Mouse (Mus musculus) midbrain, embryonic 11.5 days (tissue): ENCODE data around the gene N4bp3. TPM values are rescaled to one million over a fixed set of nuclear protein-coding genes. Genes with fewer than 3 reads are reported as not detected.

ENCODE experiments used
- ATAC-seq: fragments of 200-750 bp; cut with Nextera tagmentation; 2 replicates; pipeline ENCODE4 v1.8.0; 2017; ENCODE audit warnings: moderate TSS enrichment, moderate library complexity; ENCODE audit not compliant: low FRiP score
- DNase-seq: peaks from one replicate; pipeline ENCODE4 v3.0.0; 2015; ENCODE audit warnings: low spot score; ENCODE audit errors: missing footprints
- H3K27ac ChIP-seq: fragments of 300-500 bp; sonication (generic); 2 replicates; pipeline ENCODE4 v1.5.1; 2014; ENCODE audit warnings: low read depth, low read length
- H3K27me3 ChIP-seq: fragments of 300-500 bp; sonication (generic); 2 replicates; pipeline ENCODE4 v1.6.1; 2014; ENCODE audit warnings: mild to moderate bottlenecking, low read length, moderate library complexity, mixed read lengths; ENCODE audit not compliant: control insufficient read depth, insufficient read depth
- H3K36me3 ChIP-seq: fragments of 300-500 bp; sonication (generic); 2 replicates; pipeline ENCODE4 v1.6.1; 2014; ENCODE audit warnings: mild to moderate bottlenecking, low read length, moderate library complexity, mixed read lengths; ENCODE audit not compliant: control insufficient read depth, insufficient read depth
- H3K4me1 ChIP-seq: fragments of 300-500 bp; sonication (generic); 2 replicates; pipeline ENCODE4 v1.6.1; 2014; ENCODE audit warnings: low read length; ENCODE audit not compliant: control insufficient read depth, insufficient read depth
- H3K4me2 ChIP-seq: fragments of 300-500 bp; sonication (generic); 2 replicates; pipeline ENCODE4 v1.6.1; 2014; ENCODE audit warnings: mild to moderate bottlenecking, moderate library complexity
- H3K4me3 ChIP-seq: fragments of 300-500 bp; sonication (generic); 2 replicates; pipeline ENCODE4 v1.5.1; 2014; ENCODE audit warnings: low read depth, low read length
- H3K9ac ChIP-seq: fragments of 300-500 bp; sonication (generic); 2 replicates; pipeline ENCODE4 v1.6.1; 2014; ENCODE audit warnings: low read length
- H3K9me3 ChIP-seq: fragments of 300-500 bp; sonication (generic); 2 replicates; pipeline ENCODE4 v1.6.1; 2016; ENCODE audit warnings: low read length; ENCODE audit not compliant: control insufficient read depth
- WGBS: fragments of 180-500 bp; shearing (Covaris S2); extraction: QIAGEN DNeasy Blood & Tissue Kit; methylation state at CpG from one replicate; pipeline ENCODE4 v1.1.7; 2014; 5-methylcytosine and 5-hydroxymethylcytosine counted together
- polyA plus RNA-seq: library from polyadenylated mRNA; unstranded; fragments of >200 nt; fragmentation: Nextera tagmentation; extraction: Ambion mirVana; gene quantifications from 2 replicates; pipeline ENCODE4 v1.2.1, GENCODE M21; 2014

The N4bp3 gene
- polyA plus RNA-seq, 1 experiment from 2014 or later: 9.2 TPM

DNA sequence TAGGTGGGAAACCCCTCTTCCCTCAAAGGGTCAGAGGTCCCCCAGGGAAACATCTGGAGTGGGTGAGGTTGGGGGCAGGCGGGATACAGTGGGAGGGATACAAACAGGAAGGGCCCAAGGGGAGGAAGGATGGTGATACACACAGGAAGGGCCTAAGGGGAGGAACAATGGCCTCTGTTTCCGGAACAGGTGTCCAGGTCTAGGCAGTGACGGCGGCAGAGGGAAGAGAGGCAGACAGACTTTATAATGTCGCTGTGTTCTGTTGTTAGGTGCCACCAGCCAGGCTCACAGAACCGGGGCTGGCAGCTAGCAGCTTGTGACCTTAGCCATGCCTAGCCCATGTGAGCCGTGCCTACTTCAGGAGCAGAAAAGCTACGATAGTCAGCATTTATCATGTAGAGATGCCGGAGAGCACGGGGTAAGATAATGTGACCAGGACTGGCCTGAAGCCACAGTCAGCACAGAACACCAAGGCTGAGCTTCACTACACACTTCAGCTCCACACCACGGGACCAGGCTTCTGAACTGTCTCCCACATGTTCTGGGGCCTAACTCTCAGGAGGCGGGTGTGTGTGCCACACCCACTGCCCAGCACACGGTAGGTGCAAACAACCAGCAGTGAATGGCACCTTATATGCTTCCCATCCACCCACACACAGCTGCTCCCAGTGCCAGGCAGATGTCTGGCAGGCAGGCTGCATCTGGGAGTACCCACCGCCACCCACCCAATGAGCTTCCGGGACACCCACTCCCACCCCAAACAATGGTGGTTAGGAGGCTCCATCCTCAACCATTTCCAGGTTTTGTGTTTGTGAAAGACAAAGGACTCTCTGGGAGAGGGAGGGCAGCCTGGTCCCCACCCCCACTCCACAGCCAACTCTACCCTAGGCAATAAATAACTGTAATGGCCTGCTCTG is 3.6 kb downstream of the N4bp3 start:
- Histone ChIP-seq H3K9ac (no peak overlapping the region), H3K36me3 (no peaks in the 10 kb centered on the region), H3K27ac (no peak overlapping the region), H3K4me1 (peaks cover 34% of the 10 kb centered on the region), H3K4me2 (no peak overlapping the region), H3K9me3 (no peaks in the 10 kb centered on the region), H3K4me3 (no peak overlapping the region), H3K27me3 (peaks cover 10% of the 10 kb centered on the region)
- DNase-seq: no peak
- no peak for ATAC-seq
- 85% methylated on average over 15 of the region's 15 CpGs for WGBS

GRCm38 (mm10) chr11:51646245-51646644 is 4.4 kb downstream of the N4bp3 start:
- Histone ChIP-seq H3K27ac (no peak overlapping the region), H3K27me3 (peaks cover 10% of the 10 kb centered on the region), H3K9ac (no peak overlapping the region), H3K4me2 (no peak overlapping the region), H3K36me3 (no peaks in the 10 kb centered on the region), H3K4me3 (no peak overlapping the region), H3K4me1 (peaks cover 34% of the 10 kb centered on the region), H3K9me3 (no peaks in the 10 kb centered on the region)
- no peak for ATAC-seq
- DNase-seq: no peak
- 87% methylated on average over 7 of the region's 7 CpGs for WGBS

DNA sequence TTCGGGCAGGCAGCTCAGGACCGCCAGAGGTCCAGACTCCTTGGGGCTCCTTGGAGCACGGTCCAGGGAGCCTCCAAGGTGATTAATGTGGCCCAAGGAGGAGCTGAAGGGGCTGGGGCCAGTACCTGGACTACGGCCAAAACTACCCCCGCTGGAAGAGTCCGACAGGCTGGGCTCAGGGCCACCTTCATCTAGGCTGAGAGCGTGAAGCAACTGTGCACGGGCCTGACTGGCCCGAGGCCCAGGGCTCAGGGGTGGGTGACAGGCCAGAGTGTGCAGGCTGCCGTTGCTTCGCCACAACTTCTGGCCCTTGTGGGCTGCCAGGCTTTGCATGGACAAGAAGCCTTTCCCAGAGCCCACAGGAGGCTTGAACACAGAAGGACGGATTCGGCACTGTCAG is 5.3 kb downstream of the N4bp3 start:
- 94% methylated on average over 13 of the region's 13 CpGs for WGBS

DNA sequence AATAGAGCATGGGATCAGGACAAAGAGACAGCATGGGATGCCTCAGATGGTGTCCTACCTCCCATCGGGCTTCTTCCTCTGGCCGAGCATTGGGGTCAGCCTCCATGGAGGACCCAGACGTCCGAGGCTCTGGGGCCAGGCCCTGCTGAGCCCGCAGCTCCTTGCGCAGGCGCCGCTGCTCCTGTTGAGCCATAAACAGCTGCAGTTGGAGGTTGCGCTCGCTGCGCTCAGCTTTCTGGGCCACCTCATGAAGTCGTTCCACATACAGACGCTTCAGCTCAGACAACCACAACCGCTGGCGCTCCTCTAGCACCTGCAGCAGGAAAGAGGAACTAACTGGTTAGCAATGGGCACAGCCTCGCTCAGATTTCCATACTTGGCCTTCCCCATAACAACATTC is 6.4 kb downstream of the N4bp3 start:
- Histone ChIP-seq H3K4me3 (no peak overlapping the region), H3K9ac (no peak overlapping the region), H3K9me3 (no peaks in the 10 kb centered on the region), H3K4me2 (no peak overlapping the region), H3K36me3 (no peaks in the 10 kb centered on the region), H3K27ac (no peak overlapping the region), H3K27me3 (no peaks in the 10 kb centered on the region), H3K4me1 (peaks cover 17% of the 10 kb centered on the region)
- DNase-seq: no peak
- ATAC-seq: no peak
- WGBS: 69% methylated on average over 16 of the region's 16 CpGs

More for the DNA sequence above, 5.3 kb downstream of the N4bp3 start:
- H3K27me3 ChIP-seq: peaks cover 6% of the 10 kb centered on the region
- ATAC-seq (no peak), DNase-seq (no peak)
- H3K9ac ChIP-seq: no peak overlapping the region
- H3K9me3 ChIP-seq: no peaks in the 10 kb centered on the region
- H3K27ac ChIP-seq: no peak overlapping the region
- no peaks in the 10 kb centered on the region for H3K36me3 ChIP-seq
- H3K4me2 ChIP-seq: no peak overlapping the region
- no peak overlapping the region for H3K4me3 ChIP-seq
- H3K4me1 ChIP-seq: peaks cover 28% of the 10 kb centered on the region

DNA sequence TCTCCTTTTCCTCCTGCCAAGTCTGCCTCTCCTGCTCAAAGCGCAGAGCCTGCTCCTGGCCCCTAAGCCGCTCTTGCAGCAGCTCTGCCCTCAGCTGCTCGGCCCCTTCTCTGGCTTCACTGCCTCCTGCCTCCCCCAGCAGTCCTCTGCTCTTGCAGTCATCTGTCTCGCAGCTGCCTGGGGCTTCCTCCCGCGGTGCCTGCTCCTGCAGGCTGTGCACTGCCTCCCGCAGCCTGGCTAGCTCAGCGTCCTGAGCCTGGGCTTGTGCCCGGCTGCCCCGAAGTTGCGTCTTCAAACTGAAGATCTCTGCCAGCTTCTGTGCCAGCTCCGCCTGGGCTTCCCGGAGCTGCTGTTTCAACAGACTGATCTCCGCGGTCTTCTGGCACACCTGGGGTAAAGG is 6.9 kb downstream of the N4bp3 start:
- Histone ChIP-seq H3K36me3 (no peaks in the 10 kb centered on the region), H3K9me3 (no peaks in the 10 kb centered on the region), H3K9ac (no peak overlapping the region), H3K4me1 (peaks cover 12% of the 10 kb centered on the region), H3K27me3 (no peaks in the 10 kb centered on the region), H3K4me3 (no peak overlapping the region), H3K4me2 (no peak overlapping the region), H3K27ac (no peak overlapping the region)
- no peak for ATAC-seq
- 60% methylated on average over 15 of the region's 15 CpGs for WGBS
- no peak for DNase-seq

GRCm38 (mm10) chr11:51643202-51643601 is 7.4 kb downstream of the N4bp3 start:
- Histone ChIP-seq H3K4me2 (no peak overlapping the region), H3K4me3 (no peak overlapping the region), H3K36me3 (no peaks in the 10 kb centered on the region), H3K27me3 (no peaks in the 10 kb centered on the region), H3K27ac (no peak overlapping the region), H3K9me3 (no peaks in the 10 kb centered on the region), H3K4me1 (peaks cover 8% of the 10 kb centered on the region), H3K9ac (no peak overlapping the region; the same call in 1 of the 2 replicates)
- DNase-seq (no peak), ATAC-seq (no peak)
- 85% methylated on average over 9 of the region's 9 CpGs for WGBS

GRCm38 (mm10) chr11:51640748-51641147 is 9.9 kb downstream of the N4bp3 start:
- Histone ChIP-seq H3K4me3 (no peak overlapping the region), H3K9ac (no peak overlapping the region), H3K27ac (no peak overlapping the region), H3K4me1 (peaks cover 10% of the 10 kb centered on the region; the same call in 1 of the 2 replicates), H3K4me2 (no peak overlapping the region), H3K9me3 (no peaks in the 10 kb centered on the region), H3K36me3 (no peaks in the 10 kb centered on the region), H3K27me3 (no peaks in the 10 kb centered on the region)
- DNase-seq: no peak
- WGBS: 83% methylated on average over 7 of the region's 7 CpGs
- ATAC-seq: no peak

GRCm38 (mm10) chr11:51638497-51638896 is 12.1 kb downstream of the N4bp3 start:
- Histone ChIP-seq H3K4me2 (no peak overlapping the region), H3K4me3 (no peak overlapping the region), H3K27ac (no peak overlapping the region), H3K4me1 (peaks cover 11% of the 10 kb centered on the region; the same call in 1 of the 2 replicates), H3K9me3 (no peaks in the 10 kb centered on the region), H3K27me3 (no peaks in the 10 kb centered on the region), H3K9ac (no peak overlapping the region), H3K36me3 (no peaks in the 10 kb centered on the region)
- 74% methylated on average over 5 of the region's 5 CpGs for WGBS
- DNase-seq (no peak), ATAC-seq (no peak)

DNA sequence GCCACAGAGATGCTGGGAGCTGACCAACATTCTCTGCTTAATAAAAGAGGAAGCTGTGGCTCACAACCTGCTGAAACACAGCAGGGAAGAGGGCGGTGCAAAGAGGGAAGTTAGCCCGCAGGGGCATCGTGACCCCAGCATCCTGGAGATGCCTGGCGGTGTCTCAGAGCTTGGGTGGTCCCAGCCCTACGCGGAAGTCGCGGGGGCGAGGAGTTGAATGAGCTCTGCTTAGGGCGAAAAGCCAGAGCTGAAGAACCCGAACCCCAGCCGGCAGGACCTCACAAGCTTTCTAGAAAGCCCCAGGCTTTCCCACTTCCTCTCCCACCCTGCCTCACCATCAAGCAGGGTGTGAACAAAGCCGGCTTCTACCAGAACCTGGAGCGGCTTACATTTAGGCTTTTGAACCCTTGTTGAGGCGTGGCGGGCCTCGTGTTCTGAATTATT is 12.6 kb downstream of the N4bp3 start:
- peak; percentile 93 for DNase-seq
- H3K9ac ChIP-seq: peak overlapping the region; percentile 14; the same call in 1 of the 2 replicates

More for the DNA sequence above, 12.6 kb downstream of the N4bp3 start:
- peaks cover 11% of the 10 kb centered on the region; the same call in 1 of the 2 replicates for H3K4me1 ChIP-seq
- no peaks in the 10 kb centered on the region for H3K9me3 ChIP-seq
- H3K36me3 ChIP-seq: no peaks in the 10 kb centered on the region
- no peaks in the 10 kb centered on the region for H3K27me3 ChIP-seq
- 5% methylated on average over 17 of the region's 17 CpGs for WGBS
- no peak for ATAC-seq
- no peak overlapping the region for H3K27ac ChIP-seq
- H3K4me3 ChIP-seq: no peak overlapping the region
- peak overlapping the region; percentile 3; the same call in 1 of the 2 replicates for H3K4me2 ChIP-seq
